Mouse (Mus musculus): ENCODE measurements around the gene Mfap3.

The Mfap3 gene

DNA sequence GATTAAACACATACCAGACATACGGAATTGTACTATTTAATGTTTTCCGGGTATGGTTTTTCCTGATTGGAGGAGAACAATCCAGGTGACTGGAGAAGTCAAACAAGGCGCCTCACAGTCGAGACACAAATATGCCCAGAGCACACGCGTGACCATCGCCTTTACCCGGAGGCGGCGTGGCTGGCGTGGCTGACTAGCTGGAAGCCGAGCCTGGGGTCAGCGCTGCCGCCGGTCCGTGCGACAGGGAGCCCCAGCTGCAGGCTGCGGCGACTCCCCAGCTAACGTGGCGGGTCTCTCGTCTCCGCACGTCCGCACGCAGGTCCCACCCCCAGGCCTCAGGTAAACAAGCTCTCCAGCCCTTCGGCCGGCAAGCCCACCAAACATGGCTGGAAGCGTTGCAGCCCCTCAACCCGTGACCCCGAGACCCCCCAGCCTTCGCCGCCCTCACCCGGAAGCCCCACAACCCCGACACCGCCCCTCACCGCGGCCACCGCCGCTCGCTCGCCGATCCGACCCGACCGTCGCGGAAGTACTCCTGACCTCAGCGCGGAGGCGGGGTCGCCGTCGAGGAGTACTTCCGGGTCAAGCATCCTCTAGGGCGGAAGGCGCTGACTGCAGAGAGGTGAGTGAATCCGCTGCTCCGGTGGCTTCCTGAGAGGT lies at the start of gene Mfap3, which contains the start of gene Fam114a2:
Gene Mfap3 (plus strand): TSS at position 574 of the 660 bp plus-strand sequence.
Gene Fam114a2 (minus strand): TSS at position 527 of the 660 bp plus-strand sequence.
- DNase-seq = peak; percentile 93 to 98

DNA sequence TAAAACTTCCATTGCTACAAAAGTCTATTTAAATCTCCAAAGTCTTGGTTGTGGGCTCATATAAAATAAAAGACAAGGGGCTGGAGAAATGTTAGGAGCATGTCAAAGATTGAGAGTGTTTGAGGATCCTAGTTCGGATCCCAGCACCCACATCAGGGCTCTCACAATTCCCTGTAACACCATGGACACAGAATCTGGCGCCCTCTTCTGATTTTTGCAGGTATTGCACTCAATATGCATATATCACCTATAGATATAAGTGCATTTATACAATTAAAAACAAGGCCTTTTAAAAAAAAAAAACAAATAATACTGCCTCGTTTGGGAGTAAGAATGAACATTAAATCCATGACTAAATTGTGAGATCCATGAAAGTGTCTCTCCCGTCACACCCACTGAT lies 49.8 kb upstream of the Mfap3 start:
- no peak for DNase-seq

DNA sequence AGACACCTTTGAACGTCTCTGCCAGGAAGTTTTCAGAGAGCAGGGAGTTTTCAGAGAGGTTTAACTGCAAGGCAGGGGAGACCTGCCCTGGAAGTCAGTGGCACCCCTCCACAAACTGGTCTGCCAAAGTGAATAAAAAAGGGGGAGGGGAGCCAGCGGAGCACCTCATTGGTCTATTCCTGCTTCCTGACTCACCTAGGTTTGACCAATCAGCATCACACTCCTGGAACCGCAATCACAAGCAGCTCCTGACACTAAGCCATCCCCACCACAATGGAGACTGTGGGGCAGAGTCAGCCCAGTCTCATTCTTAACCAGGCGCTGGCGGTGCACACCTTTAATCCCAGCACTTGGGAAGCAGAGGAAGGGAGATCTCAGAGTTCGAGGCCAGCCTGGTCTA lies 48.4 kb upstream of the Mfap3 start:
- DNase-seq = no peak

DNA sequence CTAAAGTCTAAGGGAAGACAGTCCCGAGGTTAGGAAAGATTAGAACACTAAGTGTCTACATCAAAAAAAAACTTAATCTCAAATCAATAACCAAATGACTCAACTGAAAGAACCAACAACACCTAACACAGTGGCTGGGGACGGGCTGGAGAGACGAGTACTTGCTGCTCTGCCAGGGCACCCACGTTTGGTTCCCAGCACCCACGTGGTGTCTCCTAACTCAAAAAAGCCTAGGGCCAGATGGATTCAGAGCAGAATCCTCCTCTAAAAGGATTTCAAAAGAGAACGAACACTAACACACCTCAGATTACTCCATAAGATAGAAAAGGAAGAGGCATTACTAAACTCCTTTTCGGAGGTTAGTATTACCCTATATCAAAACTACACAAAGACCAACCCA lies 47.5 kb upstream of the Mfap3 start:
- no peak for DNase-seq

DNA sequence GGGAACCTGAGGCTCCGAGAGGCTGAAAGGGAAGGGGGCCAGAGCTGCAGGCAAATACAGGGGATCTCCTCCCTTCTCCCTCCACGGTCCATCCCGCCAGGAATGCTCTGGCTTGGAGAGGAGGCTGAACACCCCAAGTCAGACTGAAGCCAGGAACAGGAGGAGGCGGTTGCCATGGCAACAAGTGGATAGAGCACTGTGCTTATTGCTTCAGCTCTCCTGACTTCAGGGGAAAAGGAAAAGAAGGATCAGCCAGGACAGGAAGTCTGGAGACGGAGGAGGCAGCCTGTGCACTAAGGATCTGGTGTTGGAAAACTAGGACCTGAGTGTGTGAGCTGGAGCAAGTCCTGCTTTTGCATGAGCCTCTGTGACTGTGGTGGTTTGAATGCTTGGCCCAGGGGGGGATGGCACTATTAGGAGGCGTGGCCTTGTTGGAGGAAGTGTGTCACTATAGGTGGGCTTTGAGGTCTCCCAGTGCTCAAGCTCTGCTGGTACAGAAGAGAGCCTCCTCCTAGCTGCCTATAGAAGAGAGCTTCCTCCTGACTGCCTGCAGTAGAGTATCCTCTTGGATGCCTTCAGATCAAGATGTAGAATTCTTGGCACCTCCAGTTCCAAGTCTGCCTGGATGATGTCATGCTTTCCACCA lies 44.0 kb upstream of the Mfap3 start:
- no peak for DNase-seq

DNA sequence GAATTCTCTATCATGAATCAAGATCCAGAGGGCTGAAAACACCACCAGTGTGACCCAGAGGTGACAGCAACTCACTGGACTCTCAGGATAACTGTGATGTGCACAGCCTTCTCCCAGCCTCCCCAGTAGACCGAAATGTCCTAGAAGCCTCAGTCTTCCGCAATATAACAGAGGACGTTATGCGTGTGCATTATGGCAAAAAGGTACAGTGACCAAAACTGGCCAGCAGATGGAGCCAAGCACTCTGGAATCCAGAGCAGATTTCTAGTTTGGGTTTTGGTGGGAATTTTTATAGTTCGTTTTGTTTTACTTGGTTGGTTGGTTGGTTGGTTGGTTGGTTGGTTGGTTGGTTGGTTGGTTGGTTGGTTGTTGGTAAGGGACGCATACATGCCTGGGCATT lies 43.3 kb upstream of the Mfap3 start:
- peak; percentile 5 to 73 for DNase-seq

DNA sequence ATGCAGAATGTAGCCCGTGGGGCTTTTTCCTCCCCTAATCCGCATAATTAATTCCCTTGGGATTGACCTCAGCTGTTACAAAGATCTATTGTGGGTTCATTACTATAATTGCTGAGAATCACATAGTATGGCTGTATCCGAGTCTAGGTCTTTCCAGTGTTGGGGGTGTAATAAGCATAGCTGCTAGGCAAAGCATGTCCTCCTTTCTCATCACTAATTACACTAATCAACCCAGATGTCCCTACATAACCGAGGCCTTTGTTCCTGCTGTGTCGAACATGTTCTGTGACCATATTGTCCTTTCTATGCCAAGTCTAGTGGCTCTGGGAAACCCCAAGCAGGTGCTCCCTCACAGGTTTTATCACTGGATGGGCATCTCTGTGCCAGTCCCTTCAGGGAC lies 40.4 kb upstream of the Mfap3 start:
- no peak for DNase-seq

DNA sequence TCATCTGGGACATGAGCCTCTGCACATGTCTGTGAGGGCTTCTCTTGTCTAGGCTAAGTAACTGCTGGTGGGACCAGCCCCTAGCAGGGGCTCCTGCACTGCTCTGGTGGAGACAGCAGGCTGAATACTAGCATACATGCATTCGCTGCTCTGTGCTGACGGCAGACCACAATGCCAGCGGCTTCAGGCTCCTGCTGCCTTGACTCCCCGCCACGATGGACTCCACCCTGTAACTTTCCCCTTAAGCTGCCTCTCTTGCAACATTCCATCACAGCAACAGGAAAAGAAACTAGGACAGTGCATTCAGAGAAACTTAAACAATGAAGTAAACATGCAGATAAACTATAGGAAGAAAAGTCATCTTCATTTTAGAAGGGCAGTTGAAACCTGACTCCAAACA lies 30.0 kb upstream of the Mfap3 start:
- DNase-seq = no peak

DNA sequence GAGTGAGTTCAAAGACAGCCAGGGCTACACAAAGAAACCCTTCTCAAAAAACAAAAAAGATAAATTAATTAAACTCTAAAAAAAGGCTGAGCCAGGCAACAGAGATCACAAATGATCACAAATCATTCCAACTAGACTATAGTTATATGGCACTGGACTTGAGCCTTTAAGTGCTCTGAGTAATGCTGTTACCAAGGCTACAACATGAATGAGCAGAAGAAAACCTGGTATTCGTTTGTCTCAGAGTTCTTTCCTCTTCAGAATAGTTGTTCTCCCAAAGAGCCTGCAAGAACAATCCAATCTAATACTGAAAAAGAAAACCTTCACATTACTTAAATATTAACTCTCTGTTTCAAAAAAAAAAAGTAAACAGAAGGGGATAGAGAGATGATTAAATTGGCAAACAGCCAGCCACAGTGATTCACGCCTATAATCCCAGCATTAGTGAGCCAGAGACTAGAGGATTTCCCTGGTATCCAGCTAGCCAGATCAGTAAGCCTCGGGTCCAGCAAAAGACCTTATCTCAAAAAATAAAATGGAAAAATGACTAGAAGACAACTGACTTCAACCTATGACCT lies 21.9 kb upstream of the Mfap3 start:
- no peak for DNase-seq

DNA sequence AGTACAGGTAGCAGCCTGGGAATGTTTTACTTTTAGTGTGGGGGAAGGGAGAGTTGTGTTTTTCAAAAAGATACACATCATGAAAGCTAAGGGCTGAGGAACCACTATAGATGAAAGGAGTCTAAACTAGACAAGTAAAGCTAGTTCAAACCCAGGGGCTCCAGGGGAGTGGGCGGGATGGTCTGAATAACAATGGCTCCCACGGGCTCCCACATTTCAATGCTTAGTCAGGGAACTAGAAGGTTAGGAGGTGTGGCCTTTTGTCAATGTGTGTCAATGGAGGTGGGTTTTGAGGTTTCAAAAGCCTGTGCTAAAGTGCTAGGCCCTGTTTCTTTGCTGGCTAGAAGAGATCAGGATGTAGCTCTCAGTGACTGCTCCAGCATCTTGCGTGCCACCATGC lies 20.8 kb upstream of the Mfap3 start:
- no peak for DNase-seq

DNA sequence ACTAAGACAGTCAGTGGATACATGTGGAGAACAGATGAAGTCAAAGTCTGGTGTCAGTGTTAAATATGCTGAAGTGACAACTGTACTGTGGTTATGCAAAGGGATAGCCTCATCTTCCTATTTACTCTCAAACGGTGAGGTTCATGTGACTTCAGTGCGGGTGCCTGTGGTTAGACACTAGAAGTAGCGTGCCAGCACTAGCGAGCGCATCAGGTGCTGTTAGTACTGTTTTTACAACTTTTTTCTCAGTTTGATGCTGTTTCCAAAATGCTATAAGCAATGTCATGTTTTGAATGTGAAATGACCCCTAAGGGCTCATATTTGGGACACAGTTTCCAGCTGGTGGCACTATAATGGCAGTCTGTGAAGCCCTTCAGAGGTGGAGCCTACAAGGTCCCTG lies 20.2 kb upstream of the Mfap3 start:
- DNase-seq = no peak

DNA sequence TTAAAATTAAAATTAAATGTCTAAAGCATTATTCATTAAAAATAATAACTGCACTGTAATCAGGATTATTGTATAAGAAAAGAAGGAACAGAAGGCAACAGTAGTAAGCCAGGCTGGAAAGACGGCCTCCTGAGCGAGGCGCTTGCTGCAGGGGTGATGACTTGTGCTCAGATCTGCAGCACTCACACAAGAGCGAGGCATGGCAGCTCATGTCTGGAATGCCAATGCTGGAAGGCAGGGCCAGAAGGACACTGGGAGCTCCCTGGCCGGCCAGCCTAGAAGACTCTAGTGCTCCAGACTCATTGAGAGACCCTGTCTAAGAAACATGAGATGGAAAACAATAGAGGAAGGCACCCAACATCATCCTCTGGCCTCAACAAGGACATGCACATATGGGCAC lies 15.3 kb upstream of the Mfap3 start:
- no peak for DNase-seq

DNA sequence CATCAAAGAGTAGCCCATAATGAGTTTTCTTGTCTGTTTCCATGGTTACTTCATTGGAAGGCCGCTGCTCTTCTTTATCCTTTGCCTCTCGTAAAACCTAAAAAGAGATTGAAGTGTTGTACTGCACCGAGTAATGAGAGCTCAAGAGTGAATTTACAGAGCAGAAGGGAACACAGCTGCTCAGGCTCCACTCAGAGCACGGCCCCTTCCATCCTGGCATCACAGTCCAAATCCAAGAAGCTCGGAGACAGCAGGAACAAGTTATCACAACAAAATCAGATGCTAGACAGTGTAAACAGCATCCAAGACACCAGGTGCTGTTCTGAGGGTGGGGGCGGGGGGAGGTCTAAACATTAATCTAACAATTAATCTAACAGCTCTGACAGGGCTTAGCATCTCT lies 11.6 kb upstream of the Mfap3 start:
- no peak for DNase-seq

DNA sequence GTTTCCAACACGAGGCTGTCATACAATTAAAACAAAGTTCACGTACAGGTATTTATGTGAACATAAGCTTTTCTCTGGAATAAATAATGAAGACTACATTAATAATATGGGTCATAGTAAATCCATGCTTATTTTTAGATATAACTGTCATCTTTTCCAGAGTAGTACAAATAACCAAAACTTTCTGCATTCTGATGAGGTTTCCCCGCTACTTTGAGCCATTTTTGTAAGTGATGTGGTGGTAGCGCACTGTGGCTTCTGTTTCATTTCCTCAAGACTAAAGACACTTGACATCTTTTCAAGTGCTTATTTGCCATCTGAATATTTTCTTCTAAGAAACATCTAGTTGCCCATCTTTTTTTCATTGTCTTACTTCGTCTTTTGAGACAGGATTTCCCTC lies 3.2 kb upstream of the Mfap3 start:
- no peak for DNase-seq

DNA sequence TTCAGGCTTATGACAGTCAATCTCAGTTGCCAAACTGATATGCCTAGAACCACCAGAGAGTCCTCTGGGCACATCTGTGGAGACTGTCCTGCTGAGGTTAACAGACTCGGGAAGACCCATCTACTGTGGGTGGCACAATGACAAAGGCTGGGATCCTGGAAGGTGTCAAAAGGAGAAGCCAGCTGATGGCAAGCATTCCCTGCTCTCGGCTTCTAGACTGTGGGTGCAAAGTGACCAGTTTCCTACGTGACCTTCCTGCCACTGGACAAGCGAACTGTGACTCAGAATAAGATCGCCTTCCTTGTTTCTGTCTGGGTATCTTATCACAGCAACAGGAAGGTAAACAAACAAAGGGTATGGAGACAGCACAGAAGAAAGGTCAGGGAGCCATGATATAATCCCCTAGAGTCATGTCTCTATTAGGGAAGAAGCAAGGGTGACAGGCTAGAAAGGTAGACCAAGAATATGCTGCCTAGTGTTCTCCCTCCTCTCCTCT lies 1.5 kb upstream of the Mfap3 start:
- no peak for DNase-seq

DNA sequence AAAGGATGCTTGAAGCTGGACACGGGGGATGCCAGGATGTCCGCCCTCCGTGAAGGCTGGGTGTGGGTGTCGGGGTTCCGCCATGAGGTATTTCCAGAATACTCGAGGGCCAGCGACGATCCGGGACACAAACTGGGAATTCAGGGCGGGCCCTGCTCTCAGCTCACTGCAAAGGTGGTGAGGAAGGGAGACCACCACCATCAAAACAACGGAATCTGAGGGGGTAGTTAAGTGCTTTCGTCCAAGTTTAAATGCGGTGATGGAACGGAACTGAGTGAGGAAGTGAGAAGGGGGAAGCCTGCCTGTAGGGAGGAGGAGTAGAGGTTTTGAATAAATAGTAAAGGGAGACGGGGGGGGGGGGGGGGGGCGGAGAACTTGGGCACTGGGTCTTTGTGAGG lies 286 bp downstream of the Mfap3 start:
- DNase-seq = no peak

DNA sequence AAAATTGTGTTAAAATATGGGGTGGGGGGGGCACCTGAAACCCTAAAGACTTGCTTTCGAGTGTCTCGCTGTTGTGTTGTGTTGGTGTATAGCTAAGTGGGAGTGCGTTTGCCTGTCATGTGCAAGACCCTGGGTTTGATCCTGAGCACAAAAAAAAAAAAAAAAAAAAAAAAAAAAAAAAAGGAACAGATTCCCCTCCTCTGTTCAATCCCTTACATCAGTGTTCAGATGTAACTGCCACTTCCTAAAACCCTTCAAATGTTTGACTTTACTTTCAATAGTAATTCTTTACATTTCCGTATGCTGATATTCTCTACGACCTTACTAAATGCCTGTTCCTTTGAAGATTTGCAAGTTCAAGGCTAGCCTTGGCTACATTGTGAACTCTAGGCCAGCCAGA lies 840 bp downstream of the Mfap3 start:
- no peak for DNase-seq

DNA sequence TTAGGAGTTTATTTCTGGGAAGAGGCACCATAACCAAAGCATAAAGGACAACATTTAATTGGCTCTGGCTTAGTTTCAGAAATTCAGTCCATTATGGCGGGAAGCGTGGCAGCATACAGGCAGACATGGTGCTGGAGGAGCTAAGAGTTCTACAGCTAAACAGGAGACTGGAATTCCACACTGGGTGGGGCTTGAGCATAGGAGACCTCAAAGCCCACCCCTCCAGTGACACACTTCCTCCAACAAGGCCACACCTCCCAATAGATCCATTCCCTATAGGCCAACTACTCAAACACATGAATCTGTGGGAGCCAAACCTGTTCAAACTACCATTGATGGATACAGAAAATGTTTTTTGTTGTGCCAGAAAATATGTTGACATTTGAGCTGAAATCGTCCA lies 2.7 kb downstream of the Mfap3 start:
- no peak for DNase-seq

DNA sequence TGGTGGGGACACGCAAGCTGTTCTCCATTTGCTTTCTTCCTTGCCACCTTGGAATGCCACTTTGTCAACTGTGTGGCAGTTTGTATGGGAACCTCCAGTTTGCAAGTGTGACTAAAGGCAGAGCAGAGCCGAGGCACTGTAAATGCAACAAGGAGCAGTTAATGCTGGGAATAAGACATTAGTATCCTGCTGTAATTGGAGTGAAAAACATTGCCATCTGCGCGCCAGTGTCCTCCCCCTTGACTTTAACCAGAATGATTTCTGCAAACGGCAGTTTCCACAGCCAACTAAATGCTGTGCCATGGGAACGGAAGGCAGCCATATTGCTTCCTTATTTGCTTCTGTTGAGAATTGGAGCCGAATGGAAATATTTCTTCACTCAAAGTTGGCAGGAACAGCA lies 3.6 kb downstream of the Mfap3 start:
- DNase-seq = peak in 1 of 2 experiments; percentile 12

DNA sequence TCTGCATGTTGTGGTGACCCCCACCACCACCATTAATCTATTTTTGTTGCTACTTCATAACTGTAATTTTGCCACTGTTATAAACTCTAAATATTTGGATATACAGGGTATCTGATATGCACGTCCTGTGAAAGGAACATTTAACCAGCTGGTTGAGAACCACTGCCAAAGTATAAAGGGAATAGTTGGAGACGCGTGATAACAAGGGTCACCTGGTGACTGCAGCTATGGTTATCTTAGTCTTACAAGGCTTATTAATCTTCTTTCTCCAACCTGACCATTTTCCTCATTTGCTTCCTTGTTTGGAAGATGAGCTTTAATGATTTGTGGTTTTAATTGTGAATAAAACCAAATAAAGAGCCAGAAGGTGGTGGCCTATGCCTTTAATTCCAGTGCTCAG lies 5.0 kb downstream of the Mfap3 start:
- DNase-seq = no peak

DNA sequence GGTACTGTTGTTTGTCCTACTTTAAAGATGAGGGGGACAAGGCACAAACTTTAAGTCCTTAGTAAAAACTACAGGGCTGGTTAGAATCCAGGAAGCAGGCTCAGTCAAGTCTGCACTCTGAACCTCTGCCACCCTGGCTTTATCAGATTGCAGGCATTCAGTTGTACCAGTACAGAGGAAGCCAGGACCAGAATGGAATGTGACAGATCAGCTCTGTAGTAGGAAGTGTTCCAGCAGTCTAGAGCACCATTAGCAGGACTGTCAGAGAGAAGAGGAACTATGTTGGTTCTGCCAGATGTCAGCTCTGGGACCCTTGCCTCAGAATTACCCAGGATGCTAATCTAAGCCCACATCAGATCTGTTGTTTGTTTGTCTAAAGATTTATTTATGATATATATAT lies 6.1 kb downstream of the Mfap3 start:
- DNase-seq = peak; percentile 22 to 37

DNA sequence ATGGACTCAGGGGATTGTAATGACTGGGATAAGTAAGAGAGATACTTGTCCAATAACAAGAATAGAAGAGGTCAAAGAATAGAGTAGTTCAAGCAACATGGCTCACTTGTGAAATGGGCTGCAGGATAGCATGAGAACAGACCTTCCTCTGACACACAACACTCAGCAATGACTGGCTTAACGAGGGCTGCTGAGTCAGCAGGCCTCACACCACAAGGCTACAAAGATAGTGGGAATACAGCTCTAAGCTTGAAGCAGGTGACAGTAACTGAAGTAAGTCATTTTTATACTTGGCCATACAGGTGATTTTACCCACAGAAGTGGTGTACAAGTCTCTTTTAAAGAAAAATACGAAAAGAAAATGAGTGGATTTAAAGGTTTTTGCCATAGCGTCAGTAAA lies 7.4 kb downstream of the Mfap3 start:
- no peak for DNase-seq

DNA sequence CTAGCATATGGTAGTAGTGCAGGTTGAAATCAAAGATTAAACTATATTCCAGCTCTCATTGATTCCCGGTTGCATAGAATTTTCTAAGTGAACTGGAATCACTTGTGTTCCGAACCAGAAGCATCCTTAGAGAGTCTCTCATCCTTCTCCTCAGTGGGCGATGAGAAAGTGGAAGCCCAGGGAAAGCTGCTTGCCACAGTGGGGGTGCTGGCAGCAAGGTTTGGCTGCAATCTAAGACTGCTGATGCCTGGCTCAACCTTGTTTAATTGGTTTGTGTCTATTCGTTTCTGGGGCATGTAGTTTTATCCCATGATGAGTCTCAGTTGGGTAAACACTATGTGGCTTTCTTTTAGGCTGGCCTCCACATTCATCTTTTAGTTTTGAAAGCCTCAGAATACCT lies 9.0 kb downstream of the Mfap3 start:
- no peak for DNase-seq

DNA sequence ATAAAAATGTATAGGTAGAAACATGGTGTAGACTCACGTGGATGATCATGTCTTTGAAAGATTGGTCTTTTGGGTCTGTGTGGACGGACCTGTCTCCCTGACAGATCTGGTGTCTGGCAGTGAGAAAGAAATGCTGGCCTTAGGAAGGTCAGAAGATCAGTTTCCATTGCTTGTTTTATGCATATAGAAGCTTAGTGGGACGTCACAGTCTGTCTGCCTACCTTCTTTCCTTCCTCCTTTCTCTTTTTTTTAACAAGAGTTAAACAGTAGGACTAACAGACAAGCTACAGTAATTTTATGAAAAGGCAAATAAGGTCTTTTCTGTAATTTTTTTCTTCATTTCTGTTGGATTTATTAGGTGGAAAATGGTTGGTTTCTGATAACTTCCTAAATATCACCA lies 10.6 kb downstream of the Mfap3 start:
- no peak for DNase-seq
